Mouse (Mus musculus) CD4-positive, CD25-positive, alpha-beta regulatory T cell, adult 2 months (primary cell): ENCODE measurements around the gene Gstp3.
A peak's percentile ranks its signal among the peaks of the same experiment; 100 is the strongest.
"Not testable (repeated sequence)": the region's sequence is repeated elsewhere in the genome, so short reads cannot be mapped to it uniquely, and the experiment has no call there.

Source experiments
- DNase-seq: peaks from one replicate; pipeline ENCODE4 v3.0.0-alpha.2; 2012; ENCODE audit warnings: low read depth, low spot score

Gstp3 gene

GRCm38 (mm10) chr19:4090446-4090845 lies 31.1 kb upstream of the Gstp3 start:
- DNase-seq: no peak

- no peak for DNase-seq
Measured at GRCm38 (mm10) chr19:4089128-4089527, 29.8 kb upstream of the Gstp3 start.

GRCm38 (mm10) chr19:4088146-4088545 lies 28.8 kb upstream of the Gstp3 start:
- DNase-seq: no peak

- DNase-seq: no peak
Measured at GRCm38 (mm10) chr19:4087090-4087489, 27.7 kb upstream of the Gstp3 start.

DNA sequence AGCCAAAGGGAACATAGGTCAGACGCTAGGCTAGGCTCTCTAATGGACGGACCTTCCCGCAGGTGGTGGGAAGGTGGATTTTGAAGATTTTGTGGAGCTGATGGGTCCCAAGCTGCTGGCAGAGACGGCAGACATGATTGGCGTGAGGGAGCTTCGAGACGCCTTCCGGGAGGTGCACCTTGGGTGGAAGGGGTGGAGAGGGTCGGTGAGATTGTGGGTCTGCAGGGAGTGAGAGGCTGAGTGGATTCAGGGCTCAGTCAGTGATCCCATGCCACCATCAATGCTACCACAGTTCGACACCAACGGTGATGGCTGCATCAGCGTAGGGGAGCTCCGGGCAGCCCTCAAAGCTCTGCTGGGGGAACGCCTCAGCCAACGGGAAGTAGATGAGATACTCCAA lies 26.8 kb upstream of the Gstp3 start:
- no peak for DNase-seq

DNA sequence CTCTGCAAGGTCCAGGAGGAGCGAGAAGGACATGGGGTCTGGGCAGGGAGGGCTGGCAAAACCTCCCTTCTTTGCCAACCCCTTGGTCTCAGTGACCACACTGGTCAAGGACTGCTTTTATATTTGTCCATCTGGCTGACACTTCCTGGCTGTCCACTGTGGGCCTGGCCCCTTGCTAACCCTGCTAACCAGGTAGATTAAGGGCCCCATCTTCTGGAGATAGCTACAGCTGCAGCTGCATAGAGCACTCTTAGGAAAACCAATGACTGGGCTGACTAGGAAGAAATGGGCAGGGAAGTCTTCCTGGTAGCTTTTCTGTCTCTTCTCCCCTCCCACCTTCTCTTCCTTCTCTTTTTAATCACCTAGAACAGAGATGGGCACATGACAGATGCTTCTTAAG lies 25.6 kb upstream of the Gstp3 start:
- DNase-seq: no peak

GRCm38 (mm10) chr19:4083826-4084225 lies 24.5 kb upstream of the Gstp3 start:
- no peak for DNase-seq

GRCm38 (mm10) chr19:4083316-4083715 lies 23.9 kb upstream of the Gstp3 start:
- DNase-seq: no peak

GRCm38 (mm10) chr19:4082219-4082965 lies 23.0 kb upstream of the Gstp3 start:
- DNase-seq: no peak

GRCm38 (mm10) chr19:4081394-4081793 lies 22.0 kb upstream of the Gstp3 start, which contains the start of gene Cabp2:
Gene Cabp2, plus strand, starts transcription at chr19:4081578.
- no peak for DNase-seq

DNA sequence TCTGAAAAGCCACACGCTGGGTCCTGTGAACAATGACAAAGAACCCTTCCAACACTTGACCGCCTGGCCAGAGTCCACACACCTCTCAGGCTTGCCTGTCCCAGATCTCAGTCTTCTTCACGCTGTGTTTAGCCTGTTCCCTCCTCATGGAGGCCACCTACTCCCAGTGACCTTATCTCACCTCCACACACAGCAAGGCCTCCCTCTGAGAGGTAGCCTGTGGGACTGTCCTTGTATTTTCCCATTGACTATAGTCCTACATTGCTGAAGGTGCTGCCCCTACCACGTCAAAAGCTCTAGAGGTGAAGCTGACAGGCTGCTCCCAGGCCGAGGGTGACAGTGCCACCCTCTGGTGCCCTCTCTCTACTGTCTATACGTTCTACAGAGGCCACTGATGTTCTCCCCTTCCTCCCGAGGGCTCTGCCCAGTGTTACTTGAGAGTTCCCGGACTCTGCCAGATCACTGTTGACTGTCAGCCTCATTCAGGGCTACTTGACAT lies 21.2 kb upstream of the Gstp3 start:
- peak; percentile 78 for DNase-seq

DNA sequence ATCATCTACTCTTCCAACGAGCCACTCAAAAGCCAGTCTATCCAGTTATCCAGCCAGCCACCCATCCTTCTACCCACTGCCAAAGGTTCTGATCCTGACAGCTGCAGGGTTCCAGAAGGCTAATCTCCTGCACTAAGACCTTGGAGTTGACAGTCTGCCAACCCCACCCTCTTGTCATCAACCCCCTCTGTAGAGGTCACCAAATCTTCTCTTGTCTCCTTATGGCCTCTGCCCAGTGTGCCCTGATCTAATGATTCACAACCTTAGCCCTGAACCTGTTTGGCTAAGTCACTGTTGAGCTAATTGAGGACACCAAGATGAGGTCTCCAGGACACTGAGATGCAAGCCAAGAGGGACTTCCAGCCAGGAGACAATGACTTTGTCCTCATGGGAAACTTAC lies 20.2 kb upstream of the Gstp3 start:
- no peak for DNase-seq

DNA sequence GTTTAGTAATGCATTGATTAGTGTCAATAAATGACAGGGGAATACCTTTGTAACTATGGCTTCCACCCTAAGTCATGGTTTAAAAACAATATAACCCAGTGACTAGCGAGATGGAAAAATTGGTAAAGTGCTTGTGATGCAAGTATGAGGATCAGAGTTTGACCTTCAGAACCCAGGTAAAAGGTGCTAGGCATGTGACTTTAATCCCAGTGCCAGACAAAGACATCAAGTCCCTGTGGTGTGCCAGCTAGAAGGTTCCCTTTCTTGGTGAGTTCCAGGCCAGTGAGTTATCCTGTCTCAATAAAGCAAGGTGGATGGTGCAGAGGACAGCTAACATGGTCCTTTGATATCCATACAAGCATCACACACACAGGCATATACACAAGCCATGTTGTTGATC lies 16.2 kb upstream of the Gstp3 start:
- DNase-seq: no peak

GRCm38 (mm10) chr19:4072706-4073424 lies 13.5 kb upstream of the Gstp3 start:
- no peak for DNase-seq

- DNase-seq: no peak
Measured at GRCm38 (mm10) chr19:4071406-4071805, 12.0 kb upstream of the Gstp3 start.

- DNase-seq: no peak
Measured at GRCm38 (mm10) chr19:4070756-4071155, 11.4 kb upstream of the Gstp3 start.

DNA sequence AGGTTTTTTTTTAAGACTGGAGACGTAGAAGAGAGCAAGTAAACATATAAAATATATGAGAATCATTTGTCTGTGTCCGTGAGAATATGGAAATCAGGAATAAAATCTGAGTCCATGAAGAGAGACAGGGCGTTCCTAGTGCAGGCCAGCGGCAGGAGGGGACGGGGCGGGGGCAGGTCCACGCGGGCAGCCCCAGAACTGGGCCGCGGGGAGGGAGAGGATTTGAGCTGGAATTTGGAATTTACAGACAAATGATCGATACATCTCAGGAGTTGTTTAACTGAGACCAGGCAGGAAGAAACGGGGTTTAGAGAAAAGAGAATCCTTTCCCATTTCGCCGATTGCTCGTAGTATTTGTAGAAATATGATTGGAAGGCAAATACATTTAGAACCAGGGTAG lies 10.9 kb upstream of the Gstp3 start:
- DNase-seq: no peak

DNA sequence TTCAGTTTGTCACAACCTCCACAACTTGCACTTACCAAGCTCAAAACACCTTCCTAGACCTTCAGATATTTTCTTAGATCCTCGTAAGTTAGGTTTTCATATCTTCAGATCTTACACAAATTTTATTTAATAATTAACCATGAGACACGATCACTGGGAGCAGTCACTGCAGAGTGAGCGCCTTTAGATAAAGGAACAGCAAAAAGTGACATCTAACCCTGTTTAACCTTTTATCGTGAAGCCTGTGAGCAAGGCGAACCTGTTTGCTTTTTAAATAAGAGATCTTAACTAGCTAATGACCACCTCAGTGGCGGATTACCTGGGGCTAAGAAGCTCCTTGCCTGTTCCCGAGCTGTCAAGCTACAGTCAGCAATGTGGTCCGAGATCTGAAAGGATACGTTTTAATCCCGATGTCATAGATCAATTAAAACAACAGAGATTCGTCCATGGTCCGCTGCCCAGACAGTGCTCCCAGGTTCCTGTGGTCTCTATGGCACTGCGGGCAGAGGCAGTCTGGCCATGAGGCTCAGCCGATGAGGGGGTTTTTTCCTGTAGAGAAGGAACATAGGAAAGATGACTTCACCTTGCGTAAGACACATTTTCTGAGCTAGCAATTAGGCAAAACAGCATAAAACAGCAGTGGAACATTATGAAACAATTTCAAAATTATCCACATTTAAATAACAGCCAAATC lies 9.5 kb upstream of the Gstp3 start:
- no peak for DNase-seq

DNA sequence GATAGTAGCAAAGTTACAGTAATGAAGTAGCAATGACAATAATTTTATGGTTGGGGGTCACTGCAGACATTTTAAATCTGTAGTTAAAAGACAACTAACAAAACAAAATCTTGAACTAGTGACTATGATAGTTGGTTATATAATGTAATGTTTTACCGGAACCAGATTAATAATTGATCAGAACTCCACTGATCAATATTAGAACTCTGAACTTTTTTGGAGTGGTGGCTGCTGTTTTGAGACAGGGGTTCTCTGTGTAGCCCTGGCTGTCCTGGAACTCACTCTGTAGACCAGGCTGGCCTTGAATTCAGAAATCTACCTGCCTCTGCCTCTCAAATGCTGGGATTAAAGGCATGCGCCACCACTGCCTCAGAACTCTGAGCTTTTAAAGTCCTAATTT lies 8.9 kb upstream of the Gstp3 start:
- DNase-seq: not testable (repeated sequence)

DNA sequence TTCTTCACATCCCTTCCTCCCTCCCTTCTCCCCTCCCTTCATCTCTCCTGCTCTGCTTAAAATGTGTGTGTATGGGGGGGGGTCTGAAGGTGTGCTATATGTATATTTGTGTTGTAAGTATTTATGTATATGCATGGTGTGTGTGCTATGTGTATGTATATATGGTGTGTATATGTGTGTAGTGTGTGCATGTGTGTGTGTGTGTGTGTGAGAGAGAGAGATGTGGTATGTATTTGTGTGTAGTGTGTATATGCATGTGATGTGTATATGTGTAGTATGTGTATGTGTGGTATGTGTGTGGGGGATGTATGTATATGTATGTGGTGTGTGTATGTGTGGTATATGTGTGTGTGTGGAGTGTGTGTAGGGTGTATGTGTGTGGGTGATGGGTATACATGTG lies 7.5 kb upstream of the Gstp3 start:
- DNase-seq: no peak

GRCm38 (mm10) chr19:4066280-4066679 lies 6.9 kb upstream of the Gstp3 start:
- peak; percentile 62 for DNase-seq

GRCm38 (mm10) chr19:4064501-4064900 lies 5.1 kb upstream of the Gstp3 start:
- not testable (repeated sequence) for DNase-seq
